In the genomic region with DNA sequence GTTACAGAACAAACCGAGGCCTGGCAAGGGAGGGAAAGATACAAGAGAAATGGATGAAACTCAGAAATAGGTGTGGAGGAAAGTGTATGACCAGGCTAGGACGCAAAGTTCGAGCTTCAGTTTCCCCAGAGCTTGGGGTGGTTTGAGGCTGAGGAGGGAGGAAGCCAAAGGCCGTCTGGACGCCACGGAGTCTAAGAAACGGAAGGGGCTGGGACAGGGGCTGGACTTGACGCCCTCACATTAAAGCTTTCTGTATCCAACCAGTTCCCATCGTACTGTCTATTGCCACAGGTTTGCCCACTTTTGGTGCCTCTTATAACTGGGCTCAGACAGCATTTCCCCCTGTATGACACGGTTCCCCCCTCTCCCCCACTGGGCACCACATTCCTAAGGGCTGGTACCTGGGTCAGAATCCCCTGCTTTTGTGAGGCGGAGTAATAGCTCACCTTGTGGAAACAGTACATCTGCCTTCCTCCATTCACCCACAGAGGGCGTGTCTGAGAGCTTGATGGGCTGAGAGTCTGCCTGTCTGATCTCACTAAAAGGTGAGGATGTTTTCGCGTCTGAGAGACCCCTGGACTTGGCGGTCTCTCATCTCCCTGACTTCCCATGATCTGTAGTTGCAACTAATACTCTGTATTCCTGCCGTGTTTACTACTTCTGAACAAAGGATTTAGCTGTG, we compare ENCODE assay signal across 9 mouse cellular contexts.
DNase-seq lines count a peak whose midpoint lies in the region; ATAC-seq and TF ChIP-seq lines count a peak whose summit lies in the region.
"Had no signal": no experiment of that assay in that cellular context is flagged by ENCODE, and none has a peak within 500 bp of the region (broad histone marks: within the 10 kb centered on the region; RNA-seq: fewer than 3 reads in every experiment).

No protein-coding gene starts in this region.

- H3K36me3 ChIP-seq in forebrain, embryonic 10.5 days (replicated peaks): no peaks in the 10 kb centered on the region
- no peaks in the 10 kb centered on the region for H3K36me3 ChIP-seq in forebrain, embryonic 12.5 days (replicated peaks)
- H3K36me3 ChIP-seq in lung, embryonic 15.5 days: no peaks in the 10 kb centered on the region
- H3K36me3 ChIP-seq in midbrain, postnatal 0 days (ENCODE audit: insufficient read depth, low read length): no peaks in the 10 kb centered on the region
- H3K36me3 ChIP-seq: embryonic facial prominence, embryonic 12.5 days had no signal

- no peak for DNase-seq in forebrain, embryonic 10.5 days (ENCODE audit: extremely low spot score, low spot score)
- no peak for DNase-seq in lung, adult 18-20 months
- DNase-seq in midbrain, postnatal 0 days (ENCODE audit: low spot score): peak; percentile 26
- no peak for DNase-seq in left cerebral cortex, adult 11 months (ENCODE audit: low spot score)
- no peak for DNase-seq in left cerebral cortex, postnatal 25 days (ENCODE audit: low spot score in 2 of 2)

- no peak overlapping the region for H3K9ac ChIP-seq in forebrain, embryonic 12.5 days
- no peak overlapping the region for H3K9ac ChIP-seq in lung, embryonic 15.5 days
- H3K9ac ChIP-seq in midbrain, postnatal 0 days (replicated peaks; ENCODE audit: low read length, poor library complexity, severe bottlenecking): no peak overlapping the region
- H3K9ac ChIP-seq: embryonic facial prominence, embryonic 12.5 days had no signal

- peaks cover 31% of the 10 kb centered on the region for H3K4me1 ChIP-seq in forebrain, embryonic 10.5 days
- peaks cover 13% of the 10 kb centered on the region for H3K4me1 ChIP-seq in forebrain, embryonic 12.5 days
- peaks cover 22% of the 10 kb centered on the region for H3K4me1 ChIP-seq in lung, embryonic 15.5 days
- no peaks in the 10 kb centered on the region for H3K4me1 ChIP-seq in midbrain, postnatal 0 days (ENCODE audit: insufficient read depth, low read length)

- peak; percentile 57 for TF ChIP-seq CTCF in midbrain, postnatal 0 days (IDR thresholded peaks at IDR 0.05)

- no peaks in the 10 kb centered on the region for H3K9me3 ChIP-seq in forebrain, embryonic 10.5 days
- no peaks in the 10 kb centered on the region for H3K9me3 ChIP-seq in forebrain, embryonic 12.5 days
- no peaks in the 10 kb centered on the region for H3K9me3 ChIP-seq in lung, embryonic 15.5 days
- H3K9me3 ChIP-seq in midbrain, postnatal 0 days (ENCODE audit: low read length): no peaks in the 10 kb centered on the region
- H3K9me3 ChIP-seq: embryonic facial prominence, embryonic 12.5 days had no signal

- ATAC-seq in forebrain, embryonic 12.5 days (ENCODE audit: low FRiP score): no peak
- no peak for ATAC-seq in lung, embryonic 15.5 days (ENCODE audit: borderline replicate concordance, extremely low read depth, low FRiP score, low TSS enrichment)
- peak; percentile 25 to 39; a peak in 2 of 4 replicates for ATAC-seq in hematopoietic stem cell, adult 5-6 weeks (replicated peaks in 1 of 2; ENCODE audit: insufficient read depth in 1 of 2, low FRiP score in 2 of 2, low TSS enrichment in 1 of 2, low read depth in 1 of 2, poor library complexity in 2 of 2, severe bottlenecking in 2 of 2)
- ATAC-seq in midbrain, postnatal 0 days (ENCODE audit: low FRiP score): no peak

- H3K4me2 ChIP-seq in forebrain, embryonic 12.5 days: no peak overlapping the region
- no peak overlapping the region; the same call in 1 of the 2 replicates for H3K4me2 ChIP-seq in lung, embryonic 15.5 days
- no peak overlapping the region for H3K4me2 ChIP-seq in midbrain, postnatal 0 days (ENCODE audit: low read depth, low read length, poor library complexity, severe bottlenecking)
- H3K4me2 ChIP-seq: embryonic facial prominence, embryonic 12.5 days had no signal

- H3K27ac ChIP-seq in forebrain, embryonic 10.5 days: 0 out of 2 replicates have a peak overlapping the region, but pooled peaks have one; percentile 17
- no peak overlapping the region for H3K27ac ChIP-seq in forebrain, embryonic 12.5 days
- 0 out of 2 replicates have a peak overlapping the region, but pooled peaks have one; percentile 9 for H3K27ac ChIP-seq in lung, embryonic 15.5 days
- H3K27ac ChIP-seq in midbrain, postnatal 0 days (ENCODE audit: low read depth, low read length): no peak overlapping the region
- H3K27ac ChIP-seq: embryonic facial prominence, embryonic 12.5 days had no signal

- peak overlapping the region; percentile 11; the same call in 1 of the 2 replicates for H3K4me3 ChIP-seq in forebrain, embryonic 10.5 days
- H3K4me3 ChIP-seq in forebrain, embryonic 12.5 days (replicated peaks): no peak overlapping the region
- no peak overlapping the region for H3K4me3 ChIP-seq in lung, embryonic 15.5 days
- H3K4me3 ChIP-seq in midbrain, postnatal 0 days (ENCODE audit: low read depth, low read length): no peak overlapping the region
- H3K4me3 ChIP-seq: embryonic facial prominence, embryonic 12.5 days had no signal

- intact Hi-C loops in left cerebral cortex, postnatal 25 days (cut with DNase I): no loop called here

- H3K27me3 ChIP-seq in forebrain, embryonic 10.5 days (ENCODE audit: poor library complexity, severe bottlenecking): peaks cover 29% of the 10 kb centered on the region
- H3K27me3 ChIP-seq in forebrain, embryonic 12.5 days: peaks cover 21% of the 10 kb centered on the region
- H3K27me3 ChIP-seq in lung, embryonic 15.5 days: no peaks in the 10 kb centered on the region
- H3K27me3 ChIP-seq in midbrain, postnatal 0 days (ENCODE audit: insufficient read depth, low read length): no peaks in the 10 kb centered on the region

- WGBS in forebrain, embryonic 10.5 days: 11% methylated on average over 16 of the region's 16 CpGs
- 17% methylated on average over 16 of the region's 16 CpGs for WGBS in forebrain, embryonic 12.5 days
- WGBS in lung, embryonic 15.5 days: 17% methylated on average over 16 of the region's 16 CpGs
- 28% methylated on average over 16 of the region's 16 CpGs for whole genome bisulfite sequencing in midbrain, postnatal 0 days

Comparison
In these comparisons a context has a peak if more than half of its experiments do, and no peak if none do; other contexts are left out.
1. H3K27ac ChIP-seq: peak in forebrain, embryonic 10.5 days (single experiment) and lung, embryonic 15.5 days (single experiment); none in forebrain, embryonic 12.5 days (single experiment) and midbrain, postnatal 0 days (single experiment).
2. ATAC-seq: peak in hematopoietic stem cell, adult 5-6 weeks (2 of 2); none in forebrain, embryonic 12.5 days (single experiment), lung, embryonic 15.5 days (single experiment) and midbrain, postnatal 0 days (single experiment).